Mouse (Mus musculus) G1E (cell line): ENCODE data around the gene Pxt1. TPM values are rescaled to one million over a fixed set of nuclear protein-coding genes. Genes with fewer than 3 reads are reported as not detected.

ENCODE experiments used
- ATAC-seq: 2 replicates; pipeline ENCODE4 v1.8.0; 2016; ENCODE audit warnings: mild to moderate bottlenecking; ENCODE audit not compliant: insufficient number of reproducible peaks, poor library complexity, low FRiP score, severe bottlenecking; ENCODE audit errors: extremely low read depth
- DNase-seq: peaks from one replicate; pipeline ENCODE4 v3.0.0; 2012; ENCODE audit warnings: low spot score
- H3K27me3 ChIP-seq: 2 replicates; pipeline ENCODE4 v1.6.1; 2012; ENCODE audit warnings: mild to moderate bottlenecking, low read length, inconsistent platforms; ENCODE audit not compliant: insufficient read depth
- H3K36me3 ChIP-seq: replicated peaks from 2 replicates; pipeline ENCODE3; 2012; ENCODE audit warnings: mild to moderate bottlenecking, inconsistent platforms
- H3K4me1 ChIP-seq: 2 replicates; pipeline ENCODE4 v1.6.1; 2012; ENCODE audit warnings: low read depth, low read length, inconsistent platforms, mixed read lengths; ENCODE audit not compliant: insufficient read depth
- H3K4me3 ChIP-seq: 2 replicates; pipeline ENCODE4 v1.5.1; 2012; ENCODE audit warnings: low read depth, mild to moderate bottlenecking, inconsistent platforms, low read length, moderate library complexity, mixed read lengths
- H3K9me3 ChIP-seq: replicated peaks from 2 replicates; pipeline ENCODE4 v1.6.1; 2012; ENCODE audit warnings: inconsistent platforms
- CTCF ChIP-seq: IDR thresholded peaks from 2 replicates; pipeline ENCODE4 v1.5.1; 2012; ENCODE audit warnings: low read depth, low read length, inconsistent platforms, mixed read lengths
- GATA1 ChIP-seq: IDR thresholded peaks from 2 replicates; pipeline ENCODE4 v1.6.1; 2012; ENCODE audit warnings: borderline replicate concordance, low read length, inconsistent platforms, mixed read lengths
- GATA2 ChIP-seq: IDR thresholded peaks from 2 replicates; pipeline ENCODE4 v1.6.1; 2012; ENCODE audit warnings: low read depth, low read length, inconsistent platforms, borderline replicate concordance
- POLR2AphosphoS5 ChIP-seq: IDR thresholded peaks from 2 replicates; pipeline ENCODE4 v1.6.1; 2012; ENCODE audit warnings: low read depth, low read length, inconsistent platforms; ENCODE audit not compliant: insufficient replicate concordance
- TAL1 ChIP-seq: conservative IDR thresholded peaks from 2 replicates; pipeline ENCODE4 v1.6.1; 2012; ENCODE audit warnings: low read depth, low read length, inconsistent platforms, mixed read lengths
- polyA plus RNA-seq: library from polyadenylated mRNA; stranded (reverse); fragments of >175 nt; gene quantifications from 2 replicates; pipeline ENCODE4 v1.2.3, GENCODE M21; 2012
- total RNA-seq, 2 experiments: library from RNA; stranded (forward) in 1 of 2; stranded (reverse) in 1 of 2; fragments of 200-1000 nt in 1 of 2; fragments of >200 nt in 1 of 2; fragmentation: Nextera tagmentation in 1 of 2; gene quantifications; 2 replicates each; pipeline ENCODE4 v1.2.3; 2014 to 2017

The Pxt1 gene
- total and polyA plus RNA-seq, 3 experiments = 0.23 TPM; not detected in 2

DNA sequence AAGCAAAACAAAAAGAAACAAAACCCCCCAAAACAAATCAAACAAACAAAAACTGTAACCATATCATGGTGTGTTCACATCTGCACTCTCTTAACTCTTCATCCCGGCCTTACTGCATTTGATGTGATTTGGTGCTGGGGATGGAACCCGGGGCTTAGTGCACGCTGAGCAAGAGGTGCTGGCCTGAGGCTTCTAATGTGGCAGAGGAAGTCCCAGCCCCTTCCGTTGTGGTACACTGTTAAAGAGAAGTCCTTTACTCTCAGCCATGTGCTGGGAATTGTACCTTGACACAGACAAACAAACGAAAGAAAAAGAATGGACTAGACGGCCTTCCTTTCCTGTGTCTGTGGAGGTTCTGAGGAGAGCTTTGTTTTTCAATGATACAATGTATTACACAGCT lies 21.5 kb downstream of the Pxt1 start:
- Histone ChIP-seq H3K4me3 (no peak overlapping the region), H3K4me1 (peaks cover 10% of the 10 kb centered on the region), H3K9me3 (no peaks in the 10 kb centered on the region), H3K27me3 (peaks cover 34% of the 10 kb centered on the region), H3K36me3 (no peaks in the 10 kb centered on the region)
- no peak for ATAC-seq
- TF ChIP-seq CTCF = no peak
- no peak for TF ChIP-seq GATA1
- no peak for TF ChIP-seq POLR2AphosphoS5
- TF ChIP-seq TAL1 = no peak
- TF ChIP-seq GATA2 = no peak
- DNase-seq = no peak

DNA sequence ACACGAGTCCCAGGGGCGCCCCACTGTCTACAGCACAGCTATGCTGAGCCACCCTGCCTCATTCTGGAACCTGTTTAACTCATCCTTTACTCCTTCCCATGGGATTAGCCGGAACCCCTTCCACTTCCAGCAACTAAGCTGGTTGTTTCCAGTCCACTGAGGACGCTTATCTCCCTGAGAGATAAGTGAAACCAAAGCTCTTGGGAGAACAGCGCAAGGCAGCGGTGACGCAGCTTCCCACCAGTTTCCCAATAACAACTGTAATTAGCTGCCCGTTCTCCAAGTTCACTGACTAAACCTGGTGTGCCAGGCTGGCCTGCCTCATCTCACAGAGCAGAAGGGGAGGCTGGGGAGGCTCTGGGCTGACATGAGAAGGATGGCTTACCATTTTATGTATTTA lies 22.6 kb downstream of the Pxt1 start:
- Histone ChIP-seq H3K4me3 (no peak overlapping the region), H3K27me3 (peaks cover 34% of the 10 kb centered on the region), H3K9me3 (no peaks in the 10 kb centered on the region), H3K4me1 (peaks cover 2% of the 10 kb centered on the region; the same call in 1 of the 2 replicates), H3K36me3 (no peaks in the 10 kb centered on the region)
- no peak for DNase-seq
- TF ChIP-seq POLR2AphosphoS5 (no peak), CTCF (no peak), GATA1 (no peak), GATA2 (no peak), TAL1 (no peak)
- ATAC-seq = no peak

- TF ChIP-seq CTCF (no peak), TAL1 (no peak), GATA1 (no peak), POLR2AphosphoS5 (no peak), GATA2 (no peak)
- Histone ChIP-seq H3K27me3 (peaks cover 27% of the 10 kb centered on the region), H3K4me3 (no peak overlapping the region), H3K9me3 (no peaks in the 10 kb centered on the region), H3K36me3 (no peaks in the 10 kb centered on the region), H3K4me1 (no peaks in the 10 kb centered on the region)
- ATAC-seq = no peak
- DNase-seq = no peak
Observed at GRCm38 (mm10) chr17:28916520-28916919, 27.1 kb downstream of the Pxt1 start.

DNA sequence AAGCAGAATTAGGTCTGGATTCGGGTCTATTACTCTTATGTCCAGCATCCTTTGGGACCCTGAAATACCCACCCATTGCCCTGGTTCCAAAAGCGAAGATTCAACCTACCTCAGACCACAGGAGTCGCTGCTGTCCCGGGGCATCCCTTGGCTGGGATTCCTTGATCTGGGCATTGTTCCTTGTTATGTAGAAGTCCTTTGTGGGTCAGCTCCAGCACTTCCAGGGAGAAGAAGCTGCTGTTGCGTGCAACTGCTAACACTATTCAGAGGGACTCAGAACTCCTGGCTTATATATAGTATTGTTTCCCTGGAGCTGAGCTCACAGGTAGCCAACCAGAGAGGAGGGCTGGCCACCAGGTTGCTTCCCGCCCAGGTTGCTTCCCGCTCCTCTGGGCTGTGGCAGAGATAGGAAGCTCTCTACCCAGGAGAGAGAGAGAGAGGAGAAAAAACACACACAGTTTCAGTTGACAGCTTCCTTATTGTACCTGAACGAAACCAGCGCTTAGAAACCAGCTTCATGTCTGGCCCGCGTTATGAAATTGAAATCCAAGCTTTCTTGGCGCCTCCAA lies 28.5 kb downstream of the Pxt1 start, which contains the start of gene 4930539E08Rik:
Gene 4930539E08Rik, minus strand, starts transcription at position 265 of the 569 bp plus-strand sequence.
- ATAC-seq = no peak
- peaks cover 32% of the 10 kb centered on the region for H3K27me3 ChIP-seq
- peaks cover 2% of the 10 kb centered on the region; the same call in 1 of the 2 replicates for H3K4me1 ChIP-seq
- no peaks in the 10 kb centered on the region for H3K36me3 ChIP-seq
- no peak for TF ChIP-seq GATA1
- no peak for TF ChIP-seq TAL1
- no peak for TF ChIP-seq CTCF
- TF ChIP-seq GATA2 = no peak
- no peak for TF ChIP-seq POLR2AphosphoS5
- no peak within 1 kb of the TSS for H3K4me3 ChIP-seq
- H3K9me3 ChIP-seq = no peaks in the 10 kb centered on the region
- DNase-seq = no peak

DNA sequence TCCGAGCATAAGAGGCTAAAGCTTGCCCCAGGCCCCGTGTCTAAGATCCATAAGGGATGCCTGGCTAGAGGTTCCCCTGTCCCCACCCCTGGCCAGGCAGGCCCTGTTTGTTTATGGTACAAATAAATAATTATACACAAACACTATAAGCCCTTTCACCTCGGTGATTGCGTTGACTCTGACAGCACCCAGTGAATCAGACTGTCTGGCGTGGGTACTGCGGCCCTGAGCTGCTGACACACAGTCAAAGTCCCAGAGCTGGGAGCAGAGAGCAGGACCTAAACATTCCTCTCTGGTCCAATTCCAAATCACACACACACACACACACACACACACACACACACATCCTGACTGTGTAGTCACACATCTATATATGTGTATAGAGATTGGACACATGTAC lies 29.7 kb downstream of the Pxt1 start:
- H3K9me3 ChIP-seq = no peaks in the 10 kb centered on the region
- peaks cover 2% of the 10 kb centered on the region; the same call in 1 of the 2 replicates for H3K4me1 ChIP-seq
- TF ChIP-seq POLR2AphosphoS5 (no peak), CTCF (no peak), GATA2 (no peak), GATA1 (no peak), TAL1 (no peak)
- no peaks in the 10 kb centered on the region for H3K36me3 ChIP-seq
- H3K4me3 ChIP-seq = no peak overlapping the region
- ATAC-seq (no peak), DNase-seq (no peak)
- H3K27me3 ChIP-seq = peaks cover 44% of the 10 kb centered on the region

- DNase-seq (no peak), ATAC-seq (no peak)
- peaks cover 47% of the 10 kb centered on the region for H3K27me3 ChIP-seq
- TF ChIP-seq CTCF = no peak
- no peak for TF ChIP-seq POLR2AphosphoS5
- TF ChIP-seq GATA1 = no peak
- TF ChIP-seq GATA2 = no peak
- TF ChIP-seq TAL1 = no peak
- no peak overlapping the region for H3K4me3 ChIP-seq
- no peaks in the 10 kb centered on the region for H3K9me3 ChIP-seq
- peaks cover 2% of the 10 kb centered on the region; the same call in 1 of the 2 replicates for H3K4me1 ChIP-seq
- no peaks in the 10 kb centered on the region for H3K36me3 ChIP-seq
Observed at GRCm38 (mm10) chr17:28913200-28913599, 30.4 kb downstream of the Pxt1 start.

- Histone ChIP-seq H3K36me3 (no peaks in the 10 kb centered on the region), H3K27me3 (peaks cover 53% of the 10 kb centered on the region), H3K4me3 (no peak overlapping the region), H3K9me3 (no peaks in the 10 kb centered on the region), H3K4me1 (peaks cover 2% of the 10 kb centered on the region; the same call in 1 of the 2 replicates)
- DNase-seq (no peak), ATAC-seq (no peak)
- no peak for TF ChIP-seq CTCF
- no peak for TF ChIP-seq TAL1
- TF ChIP-seq POLR2AphosphoS5 = no peak
- TF ChIP-seq GATA1 = no peak
- no peak for TF ChIP-seq GATA2
Observed at GRCm38 (mm10) chr17:28910139-28910538, 33.5 kb downstream of the Pxt1 start.
